Mouse (Mus musculus): ENCODE results near the gene Rftn1. TPM values are rescaled to one million over a fixed set of nuclear protein-coding genes. Genes with fewer than 3 reads are reported as not detected.

The Rftn1 gene
- total and polyA plus RNA-seq, 3 experiments = 52.5 to 80.6 (median 60.5) TPM

DNA sequence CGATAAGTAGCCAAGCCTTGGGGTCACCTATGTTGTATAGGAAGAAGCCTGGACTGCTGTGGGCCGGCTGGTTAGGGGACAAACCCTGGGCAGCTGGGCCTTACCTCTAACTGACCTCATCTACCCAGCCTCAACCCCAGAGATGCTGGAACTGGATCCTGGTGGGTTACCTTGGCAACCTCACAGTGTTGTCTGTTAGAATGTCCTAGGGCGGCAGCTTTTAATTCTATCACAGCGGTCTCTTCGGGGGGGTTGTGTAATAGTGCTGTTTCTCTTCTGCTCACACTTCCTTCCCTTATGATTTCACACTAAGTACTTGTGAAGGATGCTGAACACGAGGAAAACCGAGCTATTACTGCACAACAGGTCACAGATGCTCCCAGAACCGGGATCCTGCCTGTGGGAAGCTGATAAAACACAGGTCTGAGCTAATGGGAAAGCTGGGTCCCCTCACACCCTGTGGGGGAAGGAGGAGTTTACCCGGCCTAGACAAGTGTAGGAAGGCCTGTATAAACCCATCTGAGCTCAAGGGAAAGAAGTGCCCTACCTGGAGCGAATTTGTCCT lies 2.0 kb upstream of the Rftn1 start:
- H3K27me3 ChIP-seq (replicated peaks) = no peaks in the 10 kb centered on the region
- H3K9me3 ChIP-seq (replicated peaks; ENCODE audit: low read length) = no peaks in the 10 kb centered on the region
- no peak overlapping the region for H3K4me3 ChIP-seq (replicated peaks in 1 of 3; ENCODE audit: low read depth in 2 of 3, low read length in 2 of 3, poor library complexity in 1 of 3)
- no peak for DNase-seq (ENCODE audit: extremely low read depth)
- H3K9ac ChIP-seq (ENCODE audit: insufficient read depth, low read depth) = no peak overlapping the region
- peaks cover 66% of the 10 kb centered on the region for H3K79me2 ChIP-seq (replicated peaks; ENCODE audit: control insufficient read depth, extremely low read depth, insufficient read depth, poor library complexity, severe bottlenecking)
- H3K4me2 ChIP-seq (ENCODE audit: insufficient read depth, low read depth, poor library complexity, severe bottlenecking) = no peak overlapping the region; the same call in 1 of the 2 replicates
- peak overlapping the region; percentile 52 for H3K27ac ChIP-seq (ENCODE audit: insufficient read depth, low read depth)
- dilution Hi-C loops (cut with MboI; ENCODE audit: extremely low pct_ligation_motif_present, extremely low pct_unique_long_range_greater_than_20kb, low sequenced_read_pairs) = no loop called here
- TF ChIP-seq NELFE (IDR thresholded peaks at IDR 0.05; ENCODE audit: low read depth, low read length) (no peak), E2F4 (IDR thresholded peaks at IDR 0.05; ENCODE audit: insufficient replicate concordance, low read depth, low read length) (no peak), ZKSCAN1 (IDR thresholded peaks at IDR 0.05; ENCODE audit: borderline replicate concordance, low read depth, low read length) (no peak), GABPA (IDR thresholded peaks at IDR 0.05; ENCODE audit: insufficient replicate concordance, low read depth, low read length) (no peak), MXI1 (IDR thresholded peaks at IDR 0.05; ENCODE audit: low read depth, low read length) (no peak), EP300 (IDR thresholded peaks at IDR 0.05; ENCODE audit: low read length) (no peak), NRF1 (IDR thresholded peaks at IDR 0.05; ENCODE audit: low read depth, low read length) (no peak), CHD2 (IDR thresholded peaks at IDR 0.05; ENCODE audit: low read length) (no peak)
- in situ Hi-C loops (cut with MboI; ENCODE audit: low pct_ligation_motif_present, low pct_unique_long_range_greater_than_20kb, low sequenced_read_pairs) = no loop called here
- H3K4me1 ChIP-seq (ENCODE audit: control insufficient read depth in 1 of 2, insufficient read depth in 2 of 2) = peaks cover 29 to 63% of the 10 kb centered on the region in 2 experiments
- H3K36me3 ChIP-seq (replicated peaks in 1 of 2; ENCODE audit: control insufficient read depth in 1 of 2, insufficient read depth in 1 of 2, low read length in 1 of 2) = peaks cover 35 to 67% of the 10 kb centered on the region in 2 experiments

DNA sequence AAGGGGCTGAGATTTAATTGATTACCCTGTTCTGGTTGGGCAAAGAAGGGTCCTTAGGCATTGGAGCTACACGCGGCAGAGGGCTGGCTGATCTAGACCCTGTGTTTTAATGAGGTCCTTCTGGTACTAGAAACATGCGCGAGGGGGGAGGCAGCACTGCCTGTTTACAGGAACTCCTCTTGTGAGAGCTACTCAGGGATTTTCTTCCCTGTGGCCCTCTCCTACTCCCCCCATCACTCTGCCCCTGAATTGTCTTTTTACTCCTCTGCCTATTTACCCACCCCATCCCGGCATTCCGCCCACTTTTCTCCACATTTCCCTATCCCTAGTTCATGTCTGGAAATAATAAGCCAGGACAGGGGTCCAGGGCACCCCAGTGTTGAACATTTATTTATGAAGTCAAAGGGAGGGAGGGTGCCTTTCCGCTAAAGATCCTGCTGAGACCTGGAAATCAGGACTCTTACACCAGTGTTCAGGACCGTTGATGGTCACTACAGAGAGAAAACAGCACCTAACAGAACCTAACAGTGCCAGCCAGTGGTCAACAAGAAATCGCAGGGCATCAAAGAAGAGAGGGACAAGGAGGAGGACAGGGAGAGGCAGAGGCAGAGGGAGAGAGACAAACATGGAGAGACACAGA lies 964 bp upstream of the Rftn1 start:
- dilution Hi-C loops (cut with MboI; ENCODE audit: extremely low pct_ligation_motif_present, extremely low pct_unique_long_range_greater_than_20kb, low sequenced_read_pairs) (no loop called here), in situ Hi-C loops (cut with MboI; ENCODE audit: low pct_ligation_motif_present, low pct_unique_long_range_greater_than_20kb, low sequenced_read_pairs) (no loop called here)
- DNase-seq (ENCODE audit: extremely low read depth) = no peak
- peak overlapping the region; percentile 89 for H3K9ac ChIP-seq (ENCODE audit: insufficient read depth, low read depth)
- H3K4me2 ChIP-seq (ENCODE audit: insufficient read depth, low read depth, poor library complexity, severe bottlenecking) = peak overlapping the region; percentile 85
- peaks cover 69% of the 10 kb centered on the region for H3K79me2 ChIP-seq (replicated peaks; ENCODE audit: control insufficient read depth, extremely low read depth, insufficient read depth, poor library complexity, severe bottlenecking)
- peak overlapping the region; percentile 96 for H3K27ac ChIP-seq (ENCODE audit: insufficient read depth, low read depth)
- peak overlapping the region; percentile 45 to 94 (median 88) for H3K4me3 ChIP-seq (replicated peaks in 1 of 3; ENCODE audit: low read depth in 2 of 3, low read length in 2 of 3, poor library complexity in 1 of 3)
- H3K9me3 ChIP-seq (replicated peaks; ENCODE audit: low read length) = no peaks in the 10 kb centered on the region
- no peaks in the 10 kb centered on the region for H3K27me3 ChIP-seq (replicated peaks)
- H3K36me3 ChIP-seq (replicated peaks in 1 of 2; ENCODE audit: control insufficient read depth in 1 of 2, insufficient read depth in 1 of 2, low read length in 1 of 2) = peaks cover 29 to 67% of the 10 kb centered on the region in 2 experiments
- peaks cover 26 to 57% of the 10 kb centered on the region in 2 experiments for H3K4me1 ChIP-seq (ENCODE audit: control insufficient read depth in 1 of 2, insufficient read depth in 2 of 2)
- TF ChIP-seq USF2 (conservative IDR thresholded peaks at IDR 0.05; ENCODE audit: low read depth, low read length) (no peak), ZC3H11A (IDR thresholded peaks at IDR 0.05; ENCODE audit: low read depth, low read length) (no peak), NELFE (IDR thresholded peaks at IDR 0.05; ENCODE audit: low read depth, low read length) (no peak), TBP (conservative IDR thresholded peaks at IDR 0.05; ENCODE audit: low read depth, low read length) (no peak), NRF1 (IDR thresholded peaks at IDR 0.05; ENCODE audit: low read depth, low read length) (peak; percentile 41; the same call in 1 of the 2 replicates), JUND (conservative IDR thresholded peaks at IDR 0.05; ENCODE audit: low read depth, low read length) (no peak), MAX (IDR thresholded peaks at IDR 0.05; ENCODE audit: low read length) (no peak), SIN3A (IDR thresholded peaks at IDR 0.05; ENCODE audit: low read length) (no peak; the same call in 1 of the 2 replicates), MXI1 (IDR thresholded peaks at IDR 0.05; ENCODE audit: low read depth, low read length) (no peak; the same call in 1 of the 2 replicates), USF1 (IDR thresholded peaks at IDR 0.05; ENCODE audit: low read depth, low read length) (no peak), POLR2A (IDR thresholded peaks at IDR 0.05; ENCODE audit: low read depth, low read length) (no peak), MYC (IDR thresholded peaks at IDR 0.05; ENCODE audit: low read depth, low read length) (0 out of 2 replicates have a peak, but pooled peaks have one; percentile 17), EP300 (IDR thresholded peaks at IDR 0.05; ENCODE audit: low read length) (no peak), ZMIZ1 (IDR thresholded peaks at IDR 0.05; ENCODE audit: low read depth, low read length) (0 out of 2 replicates have a peak, but pooled peaks have one; percentile 35), ZNF384 (IDR thresholded peaks at IDR 0.05; ENCODE audit: low read depth, low read length) (no peak), RCOR1 (conservative IDR thresholded peaks at IDR 0.05; ENCODE audit: low read depth, low read length) (no peak), SMC3 (IDR thresholded peaks at IDR 0.05; ENCODE audit: low read depth, low read length) (peak; percentile 18), MAFK (IDR thresholded peaks at IDR 0.05; ENCODE audit: insufficient replicate concordance, low read length) (no peak; the same call in 1 of the 2 replicates), UBTF (IDR thresholded peaks at IDR 0.05; ENCODE audit: low read depth, low read length) (no peak), ELF1 (IDR thresholded peaks at IDR 0.05; ENCODE audit: low read depth, low read length) (no peak; the same call in 1 of the 2 replicates), KAT2A (IDR thresholded peaks at IDR 0.05; ENCODE audit: insufficient replicate concordance, low read length) (0 out of 2 replicates have a peak, but pooled peaks have one; percentile 37), JUN (IDR thresholded peaks at IDR 0.05; ENCODE audit: insufficient read depth, low read depth, low read length) (no peak), HCFC1 (IDR thresholded peaks at IDR 0.05; ENCODE audit: low read depth, low read length) (no peak), CHD2 (IDR thresholded peaks at IDR 0.05; ENCODE audit: low read length) (no peak), GABPA (IDR thresholded peaks at IDR 0.05; ENCODE audit: insufficient replicate concordance, low read depth, low read length) (no peak), CTCF (conservative IDR thresholded peaks at IDR 0.05 in 1 of 2, IDR thresholded peaks at IDR 0.05 in 1 of 2; ENCODE audit: low read depth in 2 of 2, low read length in 2 of 2) (peak in 1 of 2 experiments; percentile 18; a peak in 1 of 4 replicates), MEF2A (IDR thresholded peaks at IDR 0.05; ENCODE audit: borderline replicate concordance, low read depth, low read length) (no peak), BHLHE40 (IDR thresholded peaks at IDR 0.05; ENCODE audit: low read depth, low read length) (0 out of 2 replicates have a peak, but pooled peaks have one; percentile 9)
